Mouse (Mus musculus): ENCODE results near the gene Cacna1a. TPM values are rescaled to one million over a fixed set of nuclear protein-coding genes. Genes with fewer than 3 reads are reported as not detected.
A peak's percentile ranks its signal among the peaks of the same experiment; 100 is the strongest.

Cacna1a gene
- total and polyA plus RNA-seq, 3 experiments: 3.2 to 5.1 TPM; not detected in 1

- peak overlapping the region; percentile 87 for H3K9ac ChIP-seq (ENCODE audit: control insufficient read depth, low read depth, low read length, poor library complexity, severe bottlenecking)
- H3K79me2 ChIP-seq (ENCODE audit: control insufficient read depth, insufficient read depth, low read length, poor library complexity): peaks cover 73% of the 10 kb centered on the region
- H3K27ac ChIP-seq (ENCODE audit: control insufficient read depth, low read depth, low read length): peak overlapping the region; percentile 77
- no peaks in the 10 kb centered on the region for H3K27me3 ChIP-seq (ENCODE audit: control insufficient read depth in 1 of 2, insufficient read depth in 2 of 2, low read length in 2 of 2)
- peaks cover 7 to 19% of the 10 kb centered on the region in 2 experiments for H3K36me3 ChIP-seq (ENCODE audit: control insufficient read depth in 1 of 2, insufficient read depth in 2 of 2, low read length in 2 of 2)
- H3K9me3 ChIP-seq (replicated peaks; ENCODE audit: insufficient read depth, low read length): no peaks in the 10 kb centered on the region
- TF ChIP-seq MAFK (IDR thresholded peaks at IDR 0.05; ENCODE audit: borderline replicate concordance, low read depth, low read length): no peak
- TF ChIP-seq SIN3A (IDR thresholded peaks at IDR 0.05; ENCODE audit: low read length): no peak
- no peak for TF ChIP-seq USF1 (IDR thresholded peaks at IDR 0.05; ENCODE audit: low read depth, low read length)
- TF ChIP-seq NRF1 (IDR thresholded peaks at IDR 0.05; ENCODE audit: insufficient read depth, low read depth, low read length, poor library complexity, severe bottlenecking): no peak
- TF ChIP-seq KAT2A (conservative IDR thresholded peaks at IDR 0.05; ENCODE audit: low read depth, low read length): no peak
- TF ChIP-seq MYB (IDR thresholded peaks at IDR 0.05; ENCODE audit: low read depth, low read length): no peak
- TF ChIP-seq ETS1 (IDR thresholded peaks at IDR 0.05; ENCODE audit: low read depth, low read length): no peak
- peak in 1 of 3 experiments; percentile 57; a peak in 3 of 6 replicates for TF ChIP-seq CTCF (IDR thresholded peaks at IDR 0.05 in 2 of 3, conservative IDR thresholded peaks at IDR 0.05 in 1 of 3; ENCODE audit: control insufficient read depth in 1 of 3, insufficient read depth in 1 of 3, low read depth in 2 of 3, low read length in 3 of 3, poor library complexity in 1 of 3, severe bottlenecking in 1 of 3)
- TF ChIP-seq RAD21 (IDR thresholded peaks at IDR 0.05; ENCODE audit: low read depth, low read length): no peak
- peaks cover 0 to 15% of the 10 kb centered on the region in 2 experiments; a peak in 2 of 4 replicates for H3K4me1 ChIP-seq (ENCODE audit: control insufficient read depth in 1 of 2, insufficient read depth in 2 of 2, low read length in 2 of 2)
- peak; percentile 83 for DNase-seq (ENCODE audit: low read depth, low spot score)
- H3K4me3 ChIP-seq (ENCODE audit: control insufficient read depth in 1 of 2, insufficient read depth in 1 of 2, low read depth in 2 of 2, low read length in 2 of 2): peak overlapping the region; percentile 70 to 93
Observed at GRCm38 (mm10) chr8:84687003-84687704, 298.9 kb downstream of the Cacna1a start.

- peak within 1 kb of the TSS; percentile 70 to 93 for H3K4me3 ChIP-seq (ENCODE audit: control insufficient read depth in 1 of 2, insufficient read depth in 1 of 2, low read depth in 2 of 2, low read length in 2 of 2)
- peaks cover 68% of the 10 kb centered on the region for H3K79me2 ChIP-seq (ENCODE audit: control insufficient read depth, insufficient read depth, low read length, poor library complexity)
- DNase-seq (ENCODE audit: low read depth, low spot score): peak; percentile 90
- H3K36me3 ChIP-seq (ENCODE audit: control insufficient read depth in 1 of 2, insufficient read depth in 2 of 2, low read length in 2 of 2): peaks cover 6 to 19% of the 10 kb centered on the region in 2 experiments
- no peaks in the 10 kb centered on the region for H3K27me3 ChIP-seq (ENCODE audit: control insufficient read depth in 1 of 2, insufficient read depth in 2 of 2, low read length in 2 of 2)
- H3K9ac ChIP-seq (ENCODE audit: control insufficient read depth, low read depth, low read length, poor library complexity, severe bottlenecking): peak within 1 kb of the TSS; percentile 87
- TF ChIP-seq MXI1 (IDR thresholded peaks at IDR 0.05; ENCODE audit: low read depth, low read length): peak; percentile 83
- 0 out of 2 replicates have a peak, but pooled peaks have one; percentile 46 for TF ChIP-seq POLR2AphosphoS2 (IDR thresholded peaks at IDR 0.05; ENCODE audit: low read length)
- TF ChIP-seq CHD2 (IDR thresholded peaks at IDR 0.05; ENCODE audit: low read length): no peak
- peak; percentile 77; the same call in 1 of the 2 replicates for TF ChIP-seq MAZ (IDR thresholded peaks at IDR 0.05; ENCODE audit: low read depth, low read length)
- TF ChIP-seq BHLHE40 (IDR thresholded peaks at IDR 0.05; ENCODE audit: borderline replicate concordance, low read depth, low read length): no peak
- TF ChIP-seq RCOR1 (IDR thresholded peaks at IDR 0.05; ENCODE audit: low read depth, low read length): no peak
- TF ChIP-seq POLR2A (IDR thresholded peaks at IDR 0.05; ENCODE audit: control insufficient read depth in 1 of 2, insufficient read depth in 1 of 2, low read depth in 1 of 2, low read length in 2 of 2, poor library complexity in 1 of 2): peak; percentile 63 to 67; a peak in 2 of 4 replicates
- TF ChIP-seq USF1 (IDR thresholded peaks at IDR 0.05; ENCODE audit: low read depth, low read length): peak; percentile 60
- peak; percentile 78 for TF ChIP-seq TCF12 (IDR thresholded peaks at IDR 0.05; ENCODE audit: low read depth, low read length)
- TF ChIP-seq SIN3A (IDR thresholded peaks at IDR 0.05; ENCODE audit: low read length): peak; percentile 91
- TF ChIP-seq NRF1 (IDR thresholded peaks at IDR 0.05; ENCODE audit: insufficient read depth, low read depth, low read length, poor library complexity, severe bottlenecking): peak; percentile 27; the same call in 1 of the 2 replicates
- peak; percentile 73 for TF ChIP-seq ELF1 (IDR thresholded peaks at IDR 0.05; ENCODE audit: low read depth, low read length)
- TF ChIP-seq NELFE (IDR thresholded peaks at IDR 0.05; ENCODE audit: low read depth, low read length): peak; percentile 70
- TF ChIP-seq TBP (IDR thresholded peaks at IDR 0.05; ENCODE audit: low read depth, low read length): peak; percentile 73; the same call in 1 of the 2 replicates
- peak; percentile 88 for TF ChIP-seq HCFC1 (IDR thresholded peaks at IDR 0.05; ENCODE audit: low read depth, low read length)
- TF ChIP-seq ZNF384 (IDR thresholded peaks at IDR 0.05; ENCODE audit: low read depth, low read length): no peak
- peak; percentile 55; the same call in 1 of the 2 replicates for TF ChIP-seq KAT2A (conservative IDR thresholded peaks at IDR 0.05; ENCODE audit: low read depth, low read length)
- H3K27ac ChIP-seq (ENCODE audit: control insufficient read depth, low read depth, low read length): peak within 1 kb of the TSS; percentile 82
- H3K9me3 ChIP-seq (replicated peaks; ENCODE audit: insufficient read depth, low read length): no peaks in the 10 kb centered on the region
- H3K4me1 ChIP-seq (ENCODE audit: control insufficient read depth in 1 of 2, insufficient read depth in 2 of 2, low read length in 2 of 2): peaks cover 0 to 15% of the 10 kb centered on the region in 2 experiments; a peak in 2 of 4 replicates
Observed at GRCm38 (mm10) chr8:84687705-84688100, 299.5 kb downstream of the Cacna1a start, which contains the start of gene Nacc1. Nacc1 (minus strand) TSS chr8:84687862.

All from MEL (cell line).